Mouse (Mus musculus) cerebellum, adult 9-10 months (tissue): ENCODE measurements at regions not wholly inside any gene's neighbourhood (a gene's known extent, or its start where the extent isn't known, plus 50 kb on each side); places are given as distances from the start of the nearest gene placed in this dataset.
"Not testable (repeated sequence)": the region's sequence is repeated elsewhere in the genome, so short reads cannot be mapped to it uniquely, and the experiment has no call there.

ENCODE experiments used
- DNase-seq: peaks from one replicate; pipeline ENCODE4 v3.0.0; 2022

- no peak for DNase-seq
Measured at GRCm38 (mm10) chr10:14333344-14333743, 212.1 kb downstream of the Adgrg6 start.

- DNase-seq, result no peak
Measured at GRCm38 (mm10) chr10:14332688-14333117, 212.8 kb downstream of the Adgrg6 start.

DNA sequence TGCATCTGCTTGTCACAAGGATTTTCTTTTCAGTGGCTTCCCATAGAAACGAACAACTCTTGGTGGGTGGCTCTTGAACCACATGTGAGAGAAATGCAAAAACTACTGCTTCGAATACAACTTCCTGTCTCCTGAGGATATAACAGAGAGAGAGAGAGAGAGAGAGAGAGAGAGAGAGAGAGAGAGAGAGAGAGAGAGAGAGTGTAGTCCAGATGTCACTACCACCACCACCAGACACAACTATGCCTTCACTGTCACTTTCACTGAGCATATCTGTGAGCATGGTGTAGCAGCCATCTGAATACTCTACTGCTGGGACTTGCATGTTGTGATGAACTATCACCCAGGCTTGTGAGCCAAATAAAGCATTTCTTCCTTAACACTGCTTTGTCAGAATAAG, 216.6 kb downstream of the Adgrg6 start:
- DNase-seq, result no peak

GRCm38 (mm10) chr10:14326229-14326628, 219.2 kb downstream of the Adgrg6 start:
- DNase-seq, result no peak

GRCm38 (mm10) chr10:14321503-14321902, 224.0 kb downstream of the Adgrg6 start:
- peak; percentile 75 for DNase-seq

DNA sequence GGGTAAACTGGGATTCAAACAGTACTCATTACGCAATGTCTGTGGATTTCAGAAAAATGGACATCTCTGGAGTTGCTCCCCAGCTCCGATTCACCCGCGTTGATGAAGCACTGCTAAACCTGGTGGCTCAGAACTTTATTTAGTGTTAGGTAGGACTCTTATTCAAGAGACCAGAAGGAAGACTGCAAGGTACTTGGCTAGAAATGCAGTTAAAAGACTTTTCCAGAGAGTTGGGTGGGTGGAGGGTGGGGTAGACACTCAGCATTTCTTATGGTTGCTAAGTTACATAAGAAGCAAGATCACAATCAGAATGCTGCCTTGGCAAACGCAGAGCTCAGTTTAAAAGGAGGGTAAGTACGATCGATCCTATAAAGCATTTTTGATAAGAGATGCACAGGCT, 230.2 kb downstream of the Adgrg6 start:
- no peak for DNase-seq

DNA sequence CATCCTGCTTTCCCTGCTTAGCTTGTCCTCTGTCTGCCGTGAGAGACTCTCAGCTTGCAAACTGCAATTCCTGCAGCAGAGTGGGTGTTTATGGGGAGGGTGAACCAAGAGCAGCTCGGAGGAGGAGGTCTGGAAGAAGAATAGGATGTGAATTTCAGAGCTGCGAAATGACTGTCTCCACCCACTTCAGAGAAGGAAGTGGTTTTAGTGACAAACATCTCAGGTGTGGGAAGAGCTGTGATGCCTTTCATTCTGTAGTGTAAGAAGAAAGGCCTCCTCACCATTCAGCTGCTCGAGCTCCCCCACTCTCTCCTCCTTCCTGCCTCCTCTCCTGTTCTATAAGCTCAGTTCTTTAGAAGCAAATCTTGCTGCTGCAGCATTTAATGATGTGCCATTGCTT, 230.9 kb downstream of the Adgrg6 start:
- DNase-seq, result no peak

GRCm38 (mm10) chr10:14314004-14314581, 231.4 kb downstream of the Adgrg6 start:
- DNase-seq, result no peak

GRCm38 (mm10) chr10:14312959-14313358, 232.5 kb downstream of the Adgrg6 start:
- no peak for DNase-seq

- no peak for DNase-seq
Measured at GRCm38 (mm10) chr10:14311962-14312361, 233.5 kb downstream of the Adgrg6 start.

GRCm38 (mm10) chr10:14306811-14307210, 238.6 kb downstream of the Adgrg6 start:
- no peak for DNase-seq

DNA sequence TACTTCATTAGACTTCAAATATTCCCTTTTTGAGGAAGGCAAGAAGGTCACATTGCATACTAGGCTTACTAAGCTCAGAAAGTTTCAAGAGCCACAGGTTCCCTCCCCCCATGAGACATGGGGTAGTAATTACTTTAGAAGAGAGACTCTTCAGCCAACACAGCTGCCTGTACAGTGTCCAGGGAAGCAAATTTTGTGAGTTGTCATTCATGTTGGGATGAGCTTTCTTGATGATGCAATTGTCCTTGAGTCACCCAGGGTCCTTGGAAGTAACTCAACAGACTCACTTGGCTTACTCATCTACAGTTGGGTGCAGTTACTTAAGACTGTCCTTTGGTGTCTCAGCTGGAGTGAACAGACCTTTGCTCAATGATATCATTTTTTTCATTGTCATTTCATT, 242.0 kb downstream of the Adgrg6 start:
- DNase-seq, result no peak

- DNase-seq, result no peak
Measured at GRCm38 (mm10) chr10:14296147-14296546, 249.3 kb downstream of the Adgrg6 start.

DNA sequence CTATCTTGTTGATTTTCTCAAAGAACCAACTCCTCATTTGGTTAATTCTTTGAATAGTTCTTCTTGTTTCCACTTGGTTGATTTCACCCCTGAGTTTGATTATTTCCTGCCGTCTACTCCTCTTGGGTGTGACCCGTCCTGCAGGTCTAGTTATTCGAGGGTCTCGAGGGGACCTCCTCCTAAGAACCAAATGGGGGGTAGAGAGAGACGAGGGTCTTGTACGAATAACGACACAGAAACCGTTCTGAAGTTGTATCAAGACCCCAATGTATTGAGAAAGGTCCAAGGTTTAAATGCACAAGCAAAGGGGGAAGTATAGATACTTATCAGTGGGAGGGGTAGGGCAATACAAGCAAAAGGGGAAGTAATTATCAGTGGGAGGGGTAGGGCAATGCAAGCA, 252.8 kb downstream of the Adgrg6 start:
- not testable (repeated sequence) for DNase-seq

DNA sequence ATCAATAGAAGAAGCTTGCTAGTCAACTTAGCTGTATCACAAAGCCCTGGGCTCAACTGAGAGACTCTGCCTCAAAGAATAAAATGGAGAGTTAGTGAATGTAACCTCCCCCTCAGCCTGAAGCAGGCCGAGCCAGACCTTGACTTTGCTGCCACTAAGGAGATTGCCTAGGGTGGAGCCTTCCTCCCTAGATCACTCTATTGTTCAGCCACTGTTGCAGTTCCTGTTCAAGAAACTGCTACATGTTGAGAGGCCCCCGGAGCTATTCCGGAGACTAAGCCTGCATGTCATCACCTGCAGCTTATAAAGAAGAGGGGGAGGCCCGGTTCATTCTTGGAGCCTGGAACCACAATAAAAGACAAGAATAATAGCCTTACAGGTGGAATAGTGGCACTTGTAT, 257.9 kb downstream of the Adgrg6 start:
- no peak for DNase-seq

GRCm38 (mm10) chr10:14276631-14277030, 268.8 kb downstream of the Adgrg6 start:
- no peak for DNase-seq

- DNase-seq, result no peak
Measured at GRCm38 (mm10) chr10:14275477-14275876, 270.0 kb downstream of the Adgrg6 start.

DNA sequence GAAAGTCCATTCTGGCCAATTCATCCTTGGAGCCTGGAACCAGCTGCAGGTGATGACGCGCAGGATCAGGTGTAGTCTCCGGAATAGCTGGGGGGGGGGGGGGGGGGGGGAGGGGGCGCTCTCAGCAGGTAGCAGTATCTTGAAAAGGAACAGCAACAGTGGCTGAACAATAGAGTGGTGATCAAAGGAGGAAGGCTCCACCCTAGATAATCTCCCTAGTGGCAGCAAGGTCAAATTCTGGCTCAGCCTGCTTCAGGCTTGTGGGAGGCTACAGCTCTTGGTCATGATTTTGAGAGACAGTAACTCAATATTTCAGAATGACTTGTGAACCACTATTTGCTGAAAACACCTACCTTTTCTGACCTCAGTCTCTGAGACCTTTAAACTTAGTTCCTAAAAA, 275.5 kb downstream of the Adgrg6 start:
- no peak for DNase-seq

- no peak for DNase-seq
Measured at GRCm38 (mm10) chr10:14267641-14268040, 277.8 kb downstream of the Adgrg6 start.

DNA sequence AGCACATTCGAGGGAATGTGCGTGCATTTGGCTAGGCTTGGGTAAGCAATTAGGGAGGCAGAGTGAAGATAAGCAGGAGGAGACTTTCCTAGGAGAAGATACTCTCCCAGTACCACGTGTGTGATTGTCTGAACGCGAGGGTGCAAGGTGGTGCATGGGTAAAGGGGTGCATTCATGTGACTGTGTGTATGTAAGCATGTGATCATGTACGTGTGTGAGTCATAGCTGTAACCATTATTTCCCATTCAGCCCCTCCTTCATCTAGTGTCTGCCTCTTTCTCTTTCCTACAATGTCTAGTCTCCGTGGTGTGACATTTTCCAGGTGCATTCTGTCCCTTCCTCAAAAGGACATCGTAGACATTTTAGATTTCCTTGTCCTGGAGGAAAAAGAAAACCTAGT, 273.8 kb downstream of the Hivep2 start:
- DNase-seq, result no peak

DNA sequence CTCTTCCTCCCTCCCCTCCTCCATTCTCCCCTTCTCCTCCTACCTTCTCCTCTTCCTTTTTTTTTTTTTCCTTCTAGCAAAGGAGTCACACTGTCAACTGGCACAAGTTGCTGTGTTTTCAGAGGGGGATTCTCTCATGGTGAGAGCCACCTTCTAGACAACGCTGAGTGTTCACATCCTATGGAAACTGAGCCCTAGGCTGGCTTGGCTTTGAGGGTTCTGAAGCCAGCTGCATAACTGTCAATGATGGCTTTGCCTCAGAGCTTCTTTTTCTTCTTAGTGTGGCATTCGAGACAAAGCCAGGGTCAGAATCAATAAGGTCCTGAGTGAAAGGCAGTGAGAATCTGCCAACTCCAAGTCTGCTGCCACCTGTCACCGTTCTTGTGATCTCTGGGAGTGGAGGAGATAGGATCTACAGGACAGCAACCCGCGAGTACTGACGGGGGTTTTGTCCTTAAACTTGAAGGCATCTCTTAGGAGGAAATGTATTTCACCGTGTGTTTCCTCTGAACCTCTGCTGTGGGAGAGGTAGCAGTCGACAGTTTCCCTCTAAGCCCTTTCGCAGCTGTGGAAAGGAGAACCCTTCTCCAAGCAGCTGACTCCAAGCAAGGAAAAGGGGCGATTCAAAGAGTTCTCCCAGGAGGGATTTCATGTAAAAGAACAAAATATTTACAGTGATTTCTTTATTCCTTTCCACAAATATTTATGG, 269.2 kb downstream of the Hivep2 start:
- no peak for DNase-seq

- DNase-seq, result no peak
Measured at GRCm38 (mm10) chr10:14234005-14234602, 268.2 kb downstream of the Hivep2 start.

GRCm38 (mm10) chr10:14233335-14233734, 267.5 kb downstream of the Hivep2 start:
- no peak for DNase-seq

- no peak for DNase-seq
Measured at GRCm38 (mm10) chr10:14231464-14231863, 265.6 kb downstream of the Hivep2 start.
